Mouse (Mus musculus) embryo, embryonic 11.5 days (tissue): ENCODE results near the gene Slc26a6.

Source experiments
- DNase-seq: peaks from one replicate; pipeline ENCODE4 v3.0.0-alpha.2; 2012; ENCODE audit warnings: low read depth, low spot score

Slc26a6 gene

GRCm38 (mm10) chr9:108845390-108845789 lies 7.7 kb upstream of the Slc26a6 start:
- DNase-seq = no peak

- DNase-seq = no peak
Measured at GRCm38 (mm10) chr9:108847374-108847773, 5.7 kb upstream of the Slc26a6 start.

GRCm38 (mm10) chr9:108848419-108848818 lies 4.7 kb upstream of the Slc26a6 start:
- no peak for DNase-seq

- DNase-seq = peak; percentile 90
Measured at GRCm38 (mm10) chr9:108853635-108854240, 655 bp downstream of the Slc26a6 start.

- DNase-seq = peak; percentile 82
Measured at GRCm38 (mm10) chr9:108854241-108854696, 1.2 kb downstream of the Slc26a6 start.

GRCm38 (mm10) chr9:108855335-108855734 lies 2.3 kb downstream of the Slc26a6 start:
- DNase-seq = no peak

GRCm38 (mm10) chr9:108858792-108859527 lies 5.9 kb downstream of the Slc26a6 start:
- no peak for DNase-seq

- no peak for DNase-seq
Measured at GRCm38 (mm10) chr9:108912308-108912707, 59.2 kb downstream of the Slc26a6 start.

GRCm38 (mm10) chr9:108913161-108913560 lies 60.1 kb downstream of the Slc26a6 start:
- DNase-seq = no peak

GRCm38 (mm10) chr9:108913621-108914020 lies 60.5 kb downstream of the Slc26a6 start:
- no peak for DNase-seq

- no peak for DNase-seq
Measured at GRCm38 (mm10) chr9:108914491-108914890, 61.4 kb downstream of the Slc26a6 start, which contains the start of gene Tmem89. Tmem89 (plus strand) TSS chr9:108914619.

- DNase-seq = no peak
Measured at GRCm38 (mm10) chr9:108925897-108926296, 72.8 kb downstream of the Slc26a6 start.

GRCm38 (mm10) chr9:108928424-108928823 lies 75.3 kb downstream of the Slc26a6 start:
- no peak for DNase-seq

- no peak for DNase-seq
Measured at GRCm38 (mm10) chr9:108935991-108936390, 82.9 kb downstream of the Slc26a6 start.

GRCm38 (mm10) chr9:108936418-108937364 lies 83.6 kb downstream of the Slc26a6 start, which contains the start of gene Uqcrc1:
Uqcrc1 (plus strand) TSS chr9:108936633.
- DNase-seq = peak; percentile 100

- DNase-seq = no peak
Measured at GRCm38 (mm10) chr9:108945111-108945510, 92.0 kb downstream of the Slc26a6 start.

- DNase-seq = no peak
Measured at GRCm38 (mm10) chr9:108945608-108946007, 92.5 kb downstream of the Slc26a6 start.

GRCm38 (mm10) chr9:108949231-108949966 lies 96.3 kb downstream of the Slc26a6 start:
- peak; percentile 17 for DNase-seq

GRCm38 (mm10) chr9:108949967-108950728 lies 97.1 kb downstream of the Slc26a6 start:
- no peak for DNase-seq

GRCm38 (mm10) chr9:108953081-108953636 lies 100.1 kb downstream of the Slc26a6 start, which contains the start of gene Col7a1:
Col7a1 (plus strand) TSS chr9:108953586.
- no peak for DNase-seq
